Mouse (Mus musculus) liver, embryonic 16.5 days (tissue): ENCODE results near the gene Sdk1. TPM values are rescaled to one million over a fixed set of nuclear protein-coding genes. Genes with fewer than 3 reads are reported as not detected.

Source experiments
- ATAC-seq: fragments of 200-750 bp; cut with Nextera tagmentation; 2 replicates; pipeline ENCODE4 v1.8.0; 2017; ENCODE audit warnings: low read depth, mild to moderate bottlenecking, moderate number of reproducible peaks, moderate library complexity
- H3K27ac ChIP-seq: fragments of 300-500 bp; sonication (generic); 2 replicates; pipeline ENCODE4 v1.5.1; 2014; ENCODE audit warnings: mild to moderate bottlenecking, low read length
- H3K27me3 ChIP-seq: fragments of 300-500 bp; sonication (generic); 2 replicates; pipeline ENCODE4 v1.6.1; 2014; ENCODE audit warnings: low read depth, low read length, mixed read lengths; ENCODE audit not compliant: control insufficient read depth, insufficient read depth
- H3K36me3 ChIP-seq: fragments of 300-500 bp; sonication (generic); 2 replicates; pipeline ENCODE4 v1.6.1; 2014; ENCODE audit warnings: mild to moderate bottlenecking; ENCODE audit not compliant: control insufficient read depth, insufficient read depth
- H3K4me1 ChIP-seq: fragments of 300-500 bp; sonication (generic); 2 replicates; pipeline ENCODE4 v1.6.1; 2014; ENCODE audit warnings: low read depth, low read length, mixed read lengths; ENCODE audit not compliant: control insufficient read depth
- H3K4me2 ChIP-seq: fragments of 300-500 bp; sonication (generic); 2 replicates; pipeline ENCODE4 v1.6.1; 2014; ENCODE audit warnings: low read depth, low read length, mixed read lengths
- H3K4me3 ChIP-seq: fragments of 300-500 bp; sonication (generic); 2 replicates; pipeline ENCODE4 v1.5.1; 2014; ENCODE audit warnings: low read depth, mild to moderate bottlenecking, low read length
- H3K9ac ChIP-seq: fragments of 300-500 bp; sonication (generic); 2 replicates; pipeline ENCODE4 v1.6.1; 2014; ENCODE audit warnings: low read depth, low read length
- H3K9me3 ChIP-seq: fragments of 300-500 bp; sonication (generic); replicated peaks from 2 replicates; pipeline ENCODE4 v1.6.1; 2016; ENCODE audit warnings: low read length; ENCODE audit not compliant: control insufficient read depth
- WGBS: fragments of 180-500 bp; shearing (Covaris S2); extraction: QIAGEN DNeasy Blood & Tissue Kit; methylation state at CpG from one replicate; pipeline ENCODE4 v1.1.7; 2014; ENCODE audit not compliant: insufficient replicate concordance; 5-methylcytosine and 5-hydroxymethylcytosine counted together
- polyA plus RNA-seq: library from polyadenylated mRNA; unstranded; fragments of >200 nt; fragmentation: Nextera tagmentation; extraction: Ambion mirVana; gene quantifications from 2 replicates; pipeline ENCODE4 v1.2.1, GENCODE M21; 2015

The Sdk1 gene
- polyA plus RNA-seq, 1 experiment from 2014 or later = 0.22 TPM

DNA sequence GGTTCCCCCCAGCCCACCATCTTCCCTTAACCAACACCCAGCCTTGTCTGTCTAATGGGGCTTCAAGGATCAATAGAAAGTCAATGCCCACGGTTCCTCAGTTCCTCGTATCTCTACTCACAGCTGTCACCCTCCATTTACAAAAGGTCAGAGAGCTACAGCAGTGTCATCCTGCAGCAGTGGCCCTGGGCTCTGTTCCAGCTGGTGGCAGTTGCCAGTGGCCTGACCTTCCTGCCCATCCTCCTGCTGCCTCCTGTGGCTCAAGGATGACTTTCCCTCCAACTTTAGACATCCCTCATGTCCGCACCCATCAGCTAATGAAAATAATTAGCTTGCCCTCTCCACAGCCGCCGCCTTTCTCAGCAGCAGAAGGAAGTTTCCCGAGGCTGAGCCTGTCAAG is 759.8 kb downstream of the Sdk1 start:
- WGBS = 49% methylated on average over 6 of the region's 6 CpGs
- Histone ChIP-seq H3K36me3 (no peaks in the 10 kb centered on the region), H3K27me3 (no peaks in the 10 kb centered on the region), H3K4me2 (no peak overlapping the region), H3K4me3 (no peak overlapping the region), H3K9ac (no peak overlapping the region), H3K27ac (no peak overlapping the region), H3K9me3 (no peaks in the 10 kb centered on the region; the same call in 1 of the 2 replicates), H3K4me1 (no peaks in the 10 kb centered on the region)
- ATAC-seq = no peak

DNA sequence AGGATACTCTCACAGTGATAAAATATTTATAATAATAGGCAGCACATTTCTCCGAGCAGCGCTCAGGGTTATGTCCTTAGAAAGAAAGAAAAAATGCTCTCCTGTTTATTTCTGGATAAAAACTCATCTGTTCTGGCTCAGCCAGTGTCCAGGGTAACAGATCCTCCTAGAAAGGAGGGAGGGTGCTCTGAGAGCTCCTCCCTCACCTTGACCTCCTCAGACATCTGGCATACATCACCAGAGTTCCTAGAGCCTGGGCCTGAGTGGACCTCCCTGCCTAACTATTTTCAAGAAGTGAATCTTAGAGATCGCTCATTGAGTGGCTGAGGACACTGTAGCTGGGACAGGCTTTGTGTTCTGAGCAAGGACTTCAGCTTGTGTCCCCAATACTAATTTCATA is 760.7 kb downstream of the Sdk1 start:
- Histone ChIP-seq H3K4me3 (no peak overlapping the region), H3K27me3 (no peaks in the 10 kb centered on the region), H3K9ac (no peak overlapping the region), H3K4me2 (no peak overlapping the region), H3K27ac (no peak overlapping the region), H3K9me3 (no peaks in the 10 kb centered on the region; the same call in 1 of the 2 replicates), H3K36me3 (no peaks in the 10 kb centered on the region), H3K4me1 (no peaks in the 10 kb centered on the region)
- no peak for ATAC-seq
- WGBS = 66% methylated on average over 3 of the region's 3 CpGs

DNA sequence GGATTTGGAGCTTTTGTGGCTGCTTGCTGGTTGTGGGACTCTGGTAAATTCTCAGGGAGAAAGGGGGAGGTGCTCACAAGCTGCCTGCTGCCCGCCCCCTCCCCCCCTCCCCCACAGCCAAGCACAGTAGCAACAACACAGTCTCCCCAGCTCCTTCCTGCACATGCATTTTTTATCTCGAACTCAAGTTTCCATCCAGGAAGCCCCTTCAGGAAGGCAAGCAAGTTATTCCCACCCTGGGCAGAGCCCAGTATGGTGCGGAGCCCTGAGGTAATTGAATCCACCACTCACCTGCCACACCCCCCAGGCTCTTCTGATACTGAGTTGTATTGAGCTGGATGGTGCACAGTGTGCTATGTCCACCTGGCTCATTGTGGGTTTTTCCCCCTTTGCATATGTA is 768.9 kb downstream of the Sdk1 start:
- Histone ChIP-seq H3K4me1 (no peaks in the 10 kb centered on the region), H3K4me2 (no peak overlapping the region), H3K27me3 (no peaks in the 10 kb centered on the region), H3K4me3 (no peak overlapping the region), H3K9me3 (no peaks in the 10 kb centered on the region; the same call in 1 of the 2 replicates), H3K9ac (no peak overlapping the region), H3K36me3 (no peaks in the 10 kb centered on the region), H3K27ac (no peak overlapping the region)
- 31% methylated on average over 3 of the region's 3 CpGs for WGBS
- no peak for ATAC-seq

DNA sequence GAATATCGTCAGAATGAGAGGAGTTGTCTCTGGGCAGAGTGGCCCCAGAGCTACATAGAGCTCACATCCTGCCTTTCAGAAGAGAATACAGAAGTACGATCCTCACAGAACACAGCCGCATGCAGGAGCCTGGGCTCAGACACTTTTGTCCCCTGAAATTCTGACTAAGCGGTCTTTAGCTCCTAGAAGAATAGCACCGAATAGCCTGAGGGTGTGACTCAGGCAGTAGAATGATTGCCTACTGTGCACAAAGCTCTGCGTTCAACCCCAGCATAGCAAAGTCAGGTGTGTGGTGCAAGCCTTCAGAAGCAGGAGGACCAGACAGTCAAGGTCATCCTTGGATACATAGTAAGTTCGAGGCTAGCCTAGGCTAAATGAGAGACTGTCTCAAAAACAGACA is 775.7 kb downstream of the Sdk1 start:
- Histone ChIP-seq H3K4me1 (no peaks in the 10 kb centered on the region), H3K4me3 (no peak overlapping the region), H3K27ac (no peak overlapping the region), H3K27me3 (no peaks in the 10 kb centered on the region), H3K9ac (no peak overlapping the region), H3K9me3 (no peaks in the 10 kb centered on the region; the same call in 1 of the 2 replicates), H3K36me3 (no peaks in the 10 kb centered on the region), H3K4me2 (no peak overlapping the region)
- WGBS = 69% methylated on average over 7 of the region's 7 CpGs
- ATAC-seq = no peak

DNA sequence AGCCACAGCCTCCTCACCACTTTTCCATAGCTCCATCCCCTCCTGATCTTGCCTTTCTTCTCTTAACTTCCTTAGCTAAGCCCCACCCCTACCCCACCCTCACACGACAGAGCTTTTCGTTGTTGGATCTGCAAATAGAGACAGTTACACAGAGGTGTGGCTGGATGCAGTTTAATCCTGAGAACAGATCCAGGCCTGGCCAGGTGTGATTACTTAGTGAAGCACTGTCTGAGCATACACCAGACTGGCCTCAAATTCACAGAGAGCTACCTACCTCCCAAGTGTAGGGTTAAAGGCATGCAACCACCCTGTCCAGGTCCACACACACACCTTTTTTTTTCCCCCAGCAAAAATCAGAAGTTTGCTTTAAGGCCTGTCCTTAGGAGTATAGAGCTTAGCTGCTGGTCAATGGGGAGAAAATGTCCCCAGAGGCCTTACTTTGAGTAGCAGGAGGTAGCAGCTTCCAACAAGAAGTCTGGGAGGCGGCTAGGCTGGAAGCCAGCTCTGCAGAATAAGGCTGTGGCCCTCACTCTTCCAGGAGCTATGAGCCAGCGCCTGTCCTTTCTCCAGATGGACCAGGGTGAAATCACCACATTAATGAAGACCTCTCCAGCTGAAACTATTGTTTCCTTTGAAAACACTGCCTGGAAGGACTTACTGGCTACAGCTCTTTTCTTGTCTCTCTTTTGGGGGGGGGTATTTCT is 781.7 kb downstream of the Sdk1 start:
- no peaks in the 10 kb centered on the region for H3K27me3 ChIP-seq
- H3K27ac ChIP-seq = no peak overlapping the region
- no peak overlapping the region for H3K4me2 ChIP-seq
- H3K4me3 ChIP-seq = no peak overlapping the region
- no peaks in the 10 kb centered on the region for H3K9me3 ChIP-seq
- no peak overlapping the region for H3K9ac ChIP-seq
- no peaks in the 10 kb centered on the region for H3K36me3 ChIP-seq
- WGBS = 40% methylated on average over 4 of the region's 4 CpGs
- H3K4me1 ChIP-seq = no peaks in the 10 kb centered on the region
- ATAC-seq = no peak

DNA sequence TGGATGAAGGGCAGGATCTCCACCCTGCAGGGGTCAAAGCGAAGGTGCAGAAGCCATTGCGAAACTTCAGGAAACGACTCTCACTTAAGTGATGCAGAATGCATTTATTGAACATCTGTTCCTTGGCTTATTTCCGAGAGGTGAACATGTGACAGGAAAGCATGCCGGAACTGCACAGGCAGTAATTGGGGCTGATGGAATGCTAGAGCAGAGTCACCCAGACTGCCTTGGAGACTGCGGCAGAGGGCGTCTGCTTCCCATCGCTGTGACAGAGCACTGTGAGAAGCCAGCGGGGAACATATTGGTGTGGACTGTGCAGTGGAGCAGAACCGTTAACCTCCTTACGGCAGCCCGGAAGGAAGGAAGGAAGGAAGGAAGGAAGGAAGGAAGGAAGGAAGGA is 783.2 kb downstream of the Sdk1 start:
- no peak for ATAC-seq
- no peak overlapping the region for H3K4me3 ChIP-seq
- H3K9ac ChIP-seq = no peak overlapping the region
- 58% methylated on average over 12 of the region's 12 CpGs for WGBS
- H3K4me2 ChIP-seq = no peak overlapping the region
- H3K36me3 ChIP-seq = no peaks in the 10 kb centered on the region
- no peaks in the 10 kb centered on the region for H3K9me3 ChIP-seq
- no peaks in the 10 kb centered on the region for H3K4me1 ChIP-seq
- H3K27me3 ChIP-seq = no peaks in the 10 kb centered on the region
- no peak overlapping the region for H3K27ac ChIP-seq

DNA sequence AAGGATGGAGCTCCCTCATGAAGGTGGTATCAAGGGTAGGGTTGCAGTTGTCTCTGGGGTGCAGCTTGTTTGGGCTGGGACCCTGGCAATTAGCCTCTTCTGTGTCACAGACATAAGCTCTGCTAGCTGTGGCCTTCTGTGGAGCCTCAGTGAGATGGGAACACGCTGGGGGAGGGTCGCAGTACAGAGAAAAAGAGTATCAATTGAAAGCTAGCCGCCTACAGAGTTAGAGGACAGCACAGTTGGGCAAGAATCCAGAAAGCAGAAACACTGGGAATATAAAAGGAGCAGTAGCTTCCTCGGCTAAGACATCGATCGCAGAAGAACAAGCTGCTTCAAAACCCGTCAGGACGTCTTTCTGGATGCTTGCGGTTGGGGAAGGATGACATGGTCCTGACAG is 795.2 kb downstream of the Sdk1 start:
- no peak overlapping the region for H3K9ac ChIP-seq
- no peaks in the 10 kb centered on the region for H3K27me3 ChIP-seq
- H3K4me3 ChIP-seq = no peak overlapping the region
- 73% methylated on average over 9 of the region's 9 CpGs for WGBS
- H3K4me1 ChIP-seq = no peaks in the 10 kb centered on the region
- no peak overlapping the region for H3K4me2 ChIP-seq
- no peaks in the 10 kb centered on the region for H3K9me3 ChIP-seq
- no peak overlapping the region for H3K27ac ChIP-seq
- no peaks in the 10 kb centered on the region for H3K36me3 ChIP-seq
- ATAC-seq = no peak

DNA sequence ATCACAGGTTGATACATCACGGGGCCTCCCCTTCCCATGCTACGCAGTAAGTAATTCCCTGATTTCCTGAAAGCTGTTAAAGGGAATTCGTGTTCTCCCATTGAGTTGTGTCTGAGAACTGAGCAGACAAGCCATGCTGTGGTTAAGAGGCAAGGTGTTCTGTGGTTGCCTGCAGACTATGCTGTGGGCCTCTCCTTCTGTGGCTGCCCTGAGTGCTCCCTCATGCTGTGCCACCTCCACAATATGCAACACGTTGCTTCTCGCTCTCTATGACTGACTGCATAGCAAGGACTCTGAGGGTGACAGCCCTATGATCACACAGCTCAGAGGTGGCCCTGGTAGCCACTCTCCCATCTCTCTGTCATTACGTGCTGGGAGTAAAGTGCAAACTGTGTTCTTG is 797.9 kb downstream of the Sdk1 start:
- ATAC-seq = no peak
- Histone ChIP-seq H3K27ac (no peak overlapping the region), H3K27me3 (no peaks in the 10 kb centered on the region), H3K36me3 (no peaks in the 10 kb centered on the region), H3K9ac (no peak overlapping the region), H3K9me3 (no peaks in the 10 kb centered on the region), H3K4me2 (no peak overlapping the region), H3K4me3 (no peak overlapping the region), H3K4me1 (no peaks in the 10 kb centered on the region)
- WGBS = 58% methylated on average over 6 of the region's 6 CpGs

DNA sequence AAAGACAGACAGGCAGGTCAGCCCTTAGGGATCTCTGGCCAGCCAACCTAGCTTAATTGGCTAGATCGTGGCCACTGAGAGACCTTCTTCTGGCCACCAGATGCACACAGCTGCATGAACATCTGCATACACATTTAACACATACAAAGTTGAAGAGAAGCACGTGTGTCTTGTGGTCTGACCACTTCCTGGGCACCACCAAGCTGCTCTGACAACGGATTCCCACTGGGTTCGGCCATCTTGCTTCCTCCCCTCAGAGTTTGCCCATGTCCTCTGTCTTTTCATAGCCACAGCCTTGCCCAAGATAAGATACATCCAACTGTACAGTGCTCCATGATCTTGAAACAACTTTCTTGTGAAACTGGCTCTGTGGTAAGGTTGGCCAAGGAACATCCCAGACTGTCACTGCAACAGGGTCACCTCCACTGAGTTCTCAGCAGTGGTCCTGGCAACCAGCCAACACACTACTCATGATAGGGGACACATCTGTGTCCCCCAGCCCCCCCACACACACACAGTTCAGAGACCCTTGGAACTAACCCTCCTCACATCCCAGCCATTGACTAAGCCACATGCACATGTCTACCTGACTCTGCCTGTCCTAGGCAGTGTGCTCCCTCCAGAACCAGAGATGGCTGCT is 798.7 kb downstream of the Sdk1 start:
- Histone ChIP-seq H3K36me3 (no peaks in the 10 kb centered on the region), H3K9me3 (no peaks in the 10 kb centered on the region), H3K4me1 (no peaks in the 10 kb centered on the region), H3K4me3 (no peak overlapping the region), H3K27me3 (no peaks in the 10 kb centered on the region), H3K9ac (no peak overlapping the region), H3K27ac (no peak overlapping the region), H3K4me2 (no peak overlapping the region)
- 38% methylated on average over 4 of the region's 4 CpGs for WGBS
- no peak for ATAC-seq
